Mouse (Mus musculus): ENCODE data around the gene Noc4l. TPM values are rescaled to one million over a fixed set of nuclear protein-coding genes. Genes with fewer than 3 reads are reported as not detected.

Noc4l gene
- polyA plus RNA-seq, 1 experiment from 2014 or later, result 78.6 TPM

DNA sequence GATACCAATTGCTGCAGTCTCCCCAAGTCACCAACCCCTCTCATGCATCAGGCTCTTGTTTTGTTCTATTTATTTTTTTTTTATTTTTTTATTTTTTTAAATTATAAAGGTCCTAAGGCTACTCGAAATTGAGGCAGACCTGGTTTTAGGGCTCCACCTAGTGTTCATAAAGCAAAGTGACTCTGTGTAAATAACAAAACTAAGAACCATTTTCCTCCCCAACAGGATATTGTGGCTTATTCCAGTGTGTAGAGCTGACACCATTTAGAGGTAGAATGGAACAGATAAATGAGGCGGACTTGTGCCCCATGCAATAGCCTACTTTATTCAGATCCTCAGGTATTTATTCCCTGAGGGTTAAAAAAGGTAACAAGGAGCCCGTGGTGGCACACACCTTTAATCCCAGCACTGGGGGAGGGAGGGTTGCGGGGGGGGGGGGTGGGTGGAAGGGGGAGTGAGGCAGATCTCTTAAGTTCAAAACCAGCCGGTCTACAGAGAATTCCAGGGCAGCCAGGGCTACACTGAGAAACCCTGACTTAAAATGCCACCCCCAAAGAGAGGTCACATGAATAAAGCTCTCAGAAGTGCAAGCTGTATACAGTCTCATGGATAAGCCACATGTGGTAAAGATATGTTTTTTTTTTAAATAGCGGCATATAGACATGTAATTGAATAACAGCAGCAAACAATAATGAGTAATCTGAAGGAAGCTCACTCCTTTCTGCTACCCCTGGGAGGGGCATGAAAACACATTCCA, 17.1 kb downstream of the Noc4l start:
- 48% methylated on average over 6 of the region's 6 CpGs for WGBS

DNA sequence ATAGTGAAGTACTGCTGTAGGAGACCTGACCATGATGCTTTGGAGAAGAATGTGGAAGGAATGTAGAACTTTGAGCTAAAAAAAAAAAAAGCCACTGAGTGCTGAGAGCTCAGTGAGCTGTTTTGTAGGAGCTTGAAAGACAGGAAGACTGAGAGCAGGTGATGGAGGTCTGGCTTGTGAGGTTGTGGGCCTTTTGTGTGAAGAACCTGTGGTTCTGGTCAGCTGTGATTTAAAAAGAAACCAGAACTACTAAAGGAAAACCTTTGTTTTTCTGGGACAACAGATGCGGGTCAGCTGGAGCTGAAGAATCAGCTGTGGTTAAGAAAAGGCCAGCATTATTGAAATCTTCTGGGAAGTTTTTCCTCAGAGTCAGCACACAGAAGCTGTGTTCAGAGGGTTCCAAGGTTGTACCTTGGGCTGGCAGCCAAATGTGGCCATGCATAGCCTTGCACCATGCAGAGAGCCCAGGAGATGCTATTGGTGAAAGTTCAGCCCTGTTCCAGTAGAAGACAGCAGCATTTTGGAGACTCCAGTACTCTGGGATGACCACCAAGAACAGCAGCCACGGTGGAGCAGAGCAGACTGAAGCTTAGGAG, 23.6 kb downstream of the Noc4l start:
- Histone ChIP-seq H3K9me3 (no peaks in the 10 kb centered on the region), H3K4me1 (replicated peaks) (peaks cover 6% of the 10 kb centered on the region), H3K27me3 (ENCODE audit: insufficient read depth, poor library complexity, severe bottlenecking) (0 out of 2 replicates have a peak, but pooled peaks cover 4% of the 10 kb centered on the region), H3K36me3 (no peaks in the 10 kb centered on the region), H3K4me3 (no peak overlapping the region), H3K27ac (no peak overlapping the region)
- WGBS, result 90% methylated on average over 2 of the region's 2 CpGs
- DNase-seq (ENCODE audit: low spot score), result no peak

More for the DNA sequence above, 17.1 kb downstream of the Noc4l start:
- Histone ChIP-seq H3K27ac (no peak overlapping the region), H3K9me3 (no peaks in the 10 kb centered on the region), H3K4me3 (no peak overlapping the region), H3K36me3 (no peaks in the 10 kb centered on the region), H3K4me1 (replicated peaks) (0 out of 2 replicates have a peak, but pooled peaks cover 5% of the 10 kb centered on the region), H3K27me3 (ENCODE audit: insufficient read depth, poor library complexity, severe bottlenecking) (peaks cover 7% of the 10 kb centered on the region; the same call in 1 of the 2 replicates)
- no peak for DNase-seq (ENCODE audit: low spot score)

DNA sequence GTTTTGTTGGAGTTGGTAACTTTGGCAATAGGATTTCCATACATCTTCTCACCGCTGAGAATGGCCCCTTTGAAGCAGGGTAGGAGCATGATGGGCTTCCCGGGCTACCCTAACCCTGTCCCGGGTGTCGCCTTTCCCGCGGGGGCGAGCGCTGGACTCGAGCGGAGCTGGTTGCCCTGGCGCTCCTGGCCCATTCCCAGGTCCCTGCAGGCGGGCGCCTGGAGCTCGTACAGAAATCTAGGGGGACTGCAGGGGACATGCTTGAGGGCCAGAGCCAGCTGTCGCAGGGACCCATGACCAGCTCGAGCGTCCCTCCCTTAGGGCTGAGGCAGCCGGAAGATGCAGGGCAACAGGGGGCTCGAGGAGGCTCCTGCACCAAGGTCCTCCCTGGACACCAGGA, 25.1 kb downstream of the Noc4l start:
- DNase-seq (ENCODE audit: low spot score), result no peak

DNA sequence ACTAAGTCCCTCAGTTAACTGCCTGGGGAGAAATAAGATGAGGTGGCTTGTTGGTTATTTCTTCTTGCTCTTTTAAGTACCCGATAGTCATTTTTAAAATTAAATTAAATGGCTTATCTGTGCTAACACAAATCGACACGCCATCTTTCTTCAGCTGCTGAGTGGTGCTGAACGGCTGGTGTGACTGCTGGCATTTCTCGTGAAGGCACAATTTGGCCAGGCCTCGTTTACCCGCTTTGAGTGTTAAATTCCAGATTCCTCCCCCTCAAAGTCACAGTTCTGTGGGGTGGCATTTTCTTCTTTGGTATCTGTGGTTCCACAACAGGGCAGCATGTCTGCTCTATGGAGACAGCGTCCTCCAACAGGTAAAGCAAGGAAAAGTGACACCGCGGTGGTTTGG, 25.9 kb downstream of the Noc4l start:
- Histone ChIP-seq H3K9me3 (no peaks in the 10 kb centered on the region), H3K27ac (no peak overlapping the region), H3K4me1 (replicated peaks) (peaks cover 6% of the 10 kb centered on the region), H3K4me3 (no peak overlapping the region), H3K27me3 (ENCODE audit: insufficient read depth, poor library complexity, severe bottlenecking) (0 out of 2 replicates have a peak, but pooled peaks cover 4% of the 10 kb centered on the region), H3K36me3 (no peaks in the 10 kb centered on the region)
- DNase-seq (ENCODE audit: low spot score), result no peak
- 78% methylated on average over 10 of the region's 10 CpGs for WGBS

More for the DNA sequence above, 25.1 kb downstream of the Noc4l start:
- Histone ChIP-seq H3K27ac (no peak overlapping the region), H3K27me3 (ENCODE audit: insufficient read depth, poor library complexity, severe bottlenecking) (0 out of 2 replicates have a peak, but pooled peaks cover 4% of the 10 kb centered on the region), H3K36me3 (no peaks in the 10 kb centered on the region), H3K4me1 (replicated peaks) (peaks cover 6% of the 10 kb centered on the region), H3K9me3 (no peaks in the 10 kb centered on the region), H3K4me3 (peak overlapping the region; percentile 27; the same call in 1 of the 2 replicates)
- WGBS, result 26% methylated on average over 19 of the region's 19 CpGs

DNA sequence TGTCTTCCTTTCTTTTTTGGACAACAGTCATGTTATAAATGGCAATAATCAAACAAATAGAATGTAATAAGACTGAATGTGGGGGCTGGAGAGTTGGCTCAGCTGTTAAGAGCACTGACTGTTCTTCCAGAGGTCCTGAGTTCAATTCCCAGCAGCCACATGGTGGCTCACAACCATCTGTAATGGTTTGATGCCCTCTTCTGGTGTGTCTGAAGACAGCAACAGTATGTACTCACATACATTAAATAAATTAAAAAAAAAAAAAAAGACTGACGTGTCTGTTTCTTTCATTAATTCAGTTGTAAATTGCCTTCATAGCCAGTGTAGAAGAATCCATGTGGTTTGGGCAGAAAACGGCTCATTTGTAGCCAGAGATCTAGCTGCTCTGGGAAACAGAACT, 28.9 kb downstream of the Noc4l start:
- 0 out of 2 replicates have a peak, but pooled peaks cover 4% of the 10 kb centered on the region for H3K27me3 ChIP-seq (ENCODE audit: insufficient read depth, poor library complexity, severe bottlenecking)
- no peak overlapping the region for H3K4me3 ChIP-seq
- no peaks in the 10 kb centered on the region for H3K9me3 ChIP-seq
- no peak for DNase-seq (ENCODE audit: low spot score)
- 79% methylated on average over 2 of the region's 2 CpGs for WGBS
- no peak overlapping the region for H3K27ac ChIP-seq
- peaks cover 6% of the 10 kb centered on the region for H3K4me1 ChIP-seq (replicated peaks)
- no peaks in the 10 kb centered on the region for H3K36me3 ChIP-seq

DNA sequence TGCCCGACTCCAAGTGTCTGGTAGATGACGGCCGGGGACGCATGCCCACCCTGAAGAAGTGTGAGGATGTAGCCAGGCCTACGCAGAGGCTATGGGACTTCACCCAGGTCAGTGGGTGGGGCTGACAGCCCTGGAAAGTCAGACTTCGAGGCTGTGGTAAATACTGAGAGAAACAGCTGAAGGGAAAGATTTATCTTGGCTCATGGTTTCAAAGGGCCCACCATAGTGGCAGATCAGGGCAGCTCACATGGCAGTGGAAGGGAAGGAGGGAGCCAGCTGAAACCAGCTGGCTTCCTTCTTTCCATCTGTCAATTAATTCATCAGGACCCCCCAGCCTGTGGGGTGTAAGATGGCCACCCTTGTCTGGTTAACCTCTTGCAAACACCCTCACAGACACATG, 34.0 kb downstream of the Noc4l start:
- Histone ChIP-seq H3K9me3 (no peaks in the 10 kb centered on the region), H3K4me1 (replicated peaks) (no peaks in the 10 kb centered on the region), H3K27ac (no peak overlapping the region), H3K27me3 (ENCODE audit: insufficient read depth, poor library complexity, severe bottlenecking) (no peaks in the 10 kb centered on the region), H3K4me3 (no peak overlapping the region), H3K36me3 (no peaks in the 10 kb centered on the region)
- DNase-seq (ENCODE audit: low spot score), result no peak
- WGBS, result 92% methylated on average over 6 of the region's 6 CpGs

DNA sequence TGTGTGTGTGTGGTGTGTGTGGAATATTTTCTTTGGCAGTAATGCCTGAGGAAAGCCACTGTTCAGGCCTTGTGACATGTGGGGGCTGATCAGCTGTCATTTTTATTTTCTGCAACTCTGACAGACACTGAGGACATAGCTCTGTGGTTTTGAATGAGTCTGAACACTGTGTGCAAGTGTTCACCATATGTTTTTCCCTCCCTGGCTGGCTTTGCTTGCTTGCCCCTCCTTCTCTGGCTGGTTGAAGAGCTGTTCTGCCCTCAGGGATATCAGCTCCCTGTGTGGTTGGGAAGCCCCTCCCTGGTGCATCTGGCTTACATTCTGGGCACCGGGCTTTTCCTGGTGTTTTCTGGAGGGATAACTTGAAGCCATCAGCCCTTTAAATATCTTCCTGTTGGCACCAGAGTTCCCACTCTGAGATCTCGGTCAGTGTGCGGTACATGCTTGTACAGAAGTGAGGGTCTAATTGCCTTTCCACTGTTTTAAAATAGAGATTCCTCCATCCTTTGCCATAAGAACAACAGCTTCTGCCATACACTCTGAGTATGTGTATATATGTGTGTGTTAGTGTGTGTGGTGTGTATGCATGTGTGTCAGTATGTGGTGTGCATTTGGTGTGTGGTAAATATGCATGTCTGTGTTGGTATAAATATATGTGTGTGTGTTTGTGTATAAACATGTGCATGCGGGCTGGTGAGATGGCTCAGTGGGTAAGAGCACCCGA, 41.6 kb downstream of the Noc4l start:
- no peaks in the 10 kb centered on the region; the same call in 1 of the 2 replicates for H3K27me3 ChIP-seq (ENCODE audit: insufficient read depth, poor library complexity, severe bottlenecking)
- no peaks in the 10 kb centered on the region for H3K9me3 ChIP-seq
- no peak for DNase-seq (ENCODE audit: low spot score)
- H3K27ac ChIP-seq, result no peak overlapping the region
- H3K36me3 ChIP-seq, result no peaks in the 10 kb centered on the region
- 74% methylated on average over 5 of the region's 5 CpGs for WGBS
- peaks cover 24% of the 10 kb centered on the region; the same call in 1 of the 2 replicates for H3K4me1 ChIP-seq (replicated peaks)
- no peak overlapping the region for H3K4me3 ChIP-seq

DNA sequence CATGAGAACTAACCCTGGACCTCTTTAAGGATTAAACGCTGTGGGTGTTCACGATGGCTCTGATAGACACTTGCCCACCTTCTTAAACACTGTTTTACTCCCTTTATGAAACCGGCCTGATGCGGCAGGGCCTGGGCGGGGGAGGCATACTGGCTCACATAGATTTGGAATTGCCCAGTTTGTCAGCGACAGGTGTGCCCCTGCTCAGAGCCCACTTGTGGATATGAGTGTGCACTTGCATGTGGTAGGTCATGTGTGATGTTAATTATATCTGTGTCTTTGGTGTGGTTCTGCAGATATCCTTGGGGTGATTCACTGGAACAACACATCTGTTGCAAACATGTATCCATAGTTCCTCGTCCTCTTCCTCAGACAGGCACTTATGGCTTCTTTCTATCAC, 42.7 kb downstream of the Noc4l start:
- WGBS, result 86% methylated on average over 7 of the region's 7 CpGs
- H3K27me3 ChIP-seq (ENCODE audit: insufficient read depth, poor library complexity, severe bottlenecking), result no peaks in the 10 kb centered on the region; the same call in 1 of the 2 replicates
- H3K9me3 ChIP-seq, result no peaks in the 10 kb centered on the region

DNA sequence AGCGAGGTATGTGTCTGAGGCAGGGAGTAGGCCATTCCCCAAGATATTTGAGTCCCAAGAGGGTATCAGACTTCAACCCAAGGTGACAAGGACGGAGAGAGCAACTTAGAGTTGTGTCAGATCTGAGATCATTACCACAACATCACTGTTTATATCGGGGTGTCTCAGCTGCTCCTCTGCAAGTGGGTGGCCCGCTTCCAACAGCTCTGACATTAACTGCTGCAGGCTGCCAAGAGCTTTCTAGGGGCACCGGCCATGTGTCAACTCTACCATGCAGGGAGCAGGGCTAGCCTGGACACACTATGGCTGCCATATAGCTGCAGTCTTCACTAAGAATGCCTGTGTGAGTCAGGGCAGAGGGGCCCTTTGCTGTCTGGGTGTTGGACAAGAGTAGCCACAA, 43.3 kb downstream of the Noc4l start:
- H3K36me3 ChIP-seq, result no peaks in the 10 kb centered on the region
- peaks cover 24% of the 10 kb centered on the region; the same call in 1 of the 2 replicates for H3K4me1 ChIP-seq (replicated peaks)
- no peaks in the 10 kb centered on the region; the same call in 1 of the 2 replicates for H3K27me3 ChIP-seq (ENCODE audit: insufficient read depth, poor library complexity, severe bottlenecking)
- DNase-seq (ENCODE audit: low spot score), result no peak
- WGBS, result 86% methylated on average over 5 of the region's 5 CpGs
- no peak overlapping the region for H3K27ac ChIP-seq
- H3K4me3 ChIP-seq, result no peak overlapping the region
- H3K9me3 ChIP-seq, result no peaks in the 10 kb centered on the region

More for the DNA sequence above, 42.7 kb downstream of the Noc4l start:
- Histone ChIP-seq H3K27ac (no peak overlapping the region), H3K4me3 (no peak overlapping the region), H3K4me1 (replicated peaks) (peaks cover 24% of the 10 kb centered on the region; the same call in 1 of the 2 replicates), H3K36me3 (no peaks in the 10 kb centered on the region)
- DNase-seq (ENCODE audit: low spot score), result no peak

DNA sequence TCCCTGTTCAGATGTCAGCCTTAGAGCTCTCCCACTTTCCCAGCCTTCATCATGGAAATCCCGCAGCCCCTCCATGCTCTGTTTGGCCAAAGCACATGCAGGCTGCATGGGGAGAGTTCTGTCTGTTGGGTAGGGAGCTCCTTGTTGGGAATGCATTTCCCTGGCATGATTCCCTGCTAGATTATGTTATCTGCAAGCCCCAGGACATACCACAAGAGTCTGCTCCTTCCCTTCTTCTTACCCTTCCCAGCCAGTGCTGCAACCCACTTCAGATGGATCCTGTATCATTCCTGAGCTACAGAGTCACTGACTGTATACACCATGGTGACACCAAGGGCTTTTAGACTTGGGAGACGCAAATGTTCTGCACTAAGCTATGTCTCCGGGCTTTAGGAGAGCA, 43.8 kb downstream of the Noc4l start:
- H3K4me1 ChIP-seq (replicated peaks), result peaks cover 24% of the 10 kb centered on the region; the same call in 1 of the 2 replicates
- 89% methylated on average over 3 of the region's 3 CpGs for WGBS
- H3K27me3 ChIP-seq (ENCODE audit: insufficient read depth, poor library complexity, severe bottlenecking), result no peaks in the 10 kb centered on the region; the same call in 1 of the 2 replicates
- no peak for DNase-seq (ENCODE audit: low spot score)
- no peak overlapping the region for H3K27ac ChIP-seq
- H3K4me3 ChIP-seq, result no peak overlapping the region
- H3K9me3 ChIP-seq, result no peaks in the 10 kb centered on the region
- no peaks in the 10 kb centered on the region for H3K36me3 ChIP-seq

DNA sequence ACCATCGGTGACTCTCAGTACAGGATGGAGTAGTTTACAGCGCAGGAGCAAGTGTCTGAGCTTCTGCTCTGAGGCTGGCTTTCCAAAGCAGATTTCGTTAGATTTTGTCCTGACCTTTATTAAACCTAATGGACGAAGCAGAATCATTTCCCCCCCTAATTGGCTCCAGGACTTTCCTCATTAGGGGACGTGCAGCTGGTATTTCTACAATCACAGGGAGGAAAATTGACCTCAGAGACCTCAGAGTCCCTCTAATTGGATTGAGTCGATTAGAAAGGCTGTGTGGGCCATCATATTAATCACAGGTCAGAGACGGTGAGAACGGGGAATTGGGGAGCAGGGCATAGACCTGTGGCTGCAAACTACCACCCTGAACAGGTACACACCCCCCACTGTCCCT, 44.3 kb downstream of the Noc4l start:
- peaks cover 24% of the 10 kb centered on the region; the same call in 1 of the 2 replicates for H3K4me1 ChIP-seq (replicated peaks)
- H3K9me3 ChIP-seq, result no peaks in the 10 kb centered on the region
- H3K27me3 ChIP-seq (ENCODE audit: insufficient read depth, poor library complexity, severe bottlenecking), result no peaks in the 10 kb centered on the region; the same call in 1 of the 2 replicates
- no peaks in the 10 kb centered on the region for H3K36me3 ChIP-seq
- 67% methylated on average over 8 of the region's 8 CpGs for WGBS
- DNase-seq (ENCODE audit: low spot score), result no peak
- no peak overlapping the region for H3K4me3 ChIP-seq
- H3K27ac ChIP-seq, result no peak overlapping the region

DNA sequence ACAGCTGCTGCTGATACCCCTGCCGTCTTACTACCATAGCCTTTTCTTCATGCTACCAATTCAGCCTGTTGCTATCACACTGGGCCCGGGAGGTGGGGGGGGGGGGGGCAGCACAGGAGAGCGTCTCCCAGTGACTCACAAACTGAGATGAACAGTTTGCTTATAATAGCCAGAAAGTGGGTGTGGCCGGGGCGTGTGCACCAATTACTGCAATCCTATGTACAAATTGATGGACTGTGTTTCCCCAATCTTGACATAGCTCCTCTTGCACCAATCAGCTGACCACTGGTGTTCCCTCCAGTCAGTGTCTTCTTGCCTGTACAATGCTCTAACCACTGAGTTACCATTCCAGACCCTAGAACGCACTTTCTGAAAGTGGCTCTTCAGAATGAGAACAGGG, 44.9 kb downstream of the Noc4l start:
- H3K36me3 ChIP-seq, result no peaks in the 10 kb centered on the region
- no peaks in the 10 kb centered on the region for H3K9me3 ChIP-seq
- H3K4me3 ChIP-seq, result no peak overlapping the region
- H3K27me3 ChIP-seq (ENCODE audit: insufficient read depth, poor library complexity, severe bottlenecking), result no peaks in the 10 kb centered on the region; the same call in 1 of the 2 replicates
- WGBS, result 80% methylated on average over 6 of the region's 6 CpGs
- H3K27ac ChIP-seq, result no peak overlapping the region
- H3K4me1 ChIP-seq (replicated peaks), result peaks cover 24% of the 10 kb centered on the region; the same call in 1 of the 2 replicates
- DNase-seq (ENCODE audit: low spot score), result no peak
